Mouse (Mus musculus): ENCODE data around the gene Gm12166. TPM values are rescaled to one million over a fixed set of nuclear protein-coding genes. Genes with fewer than 3 reads are reported as not detected.

The Gm12166 gene
- polyA plus RNA-seq, 2 experiments from 2014 or later, result 14.3 to 43.4 TPM

DNA sequence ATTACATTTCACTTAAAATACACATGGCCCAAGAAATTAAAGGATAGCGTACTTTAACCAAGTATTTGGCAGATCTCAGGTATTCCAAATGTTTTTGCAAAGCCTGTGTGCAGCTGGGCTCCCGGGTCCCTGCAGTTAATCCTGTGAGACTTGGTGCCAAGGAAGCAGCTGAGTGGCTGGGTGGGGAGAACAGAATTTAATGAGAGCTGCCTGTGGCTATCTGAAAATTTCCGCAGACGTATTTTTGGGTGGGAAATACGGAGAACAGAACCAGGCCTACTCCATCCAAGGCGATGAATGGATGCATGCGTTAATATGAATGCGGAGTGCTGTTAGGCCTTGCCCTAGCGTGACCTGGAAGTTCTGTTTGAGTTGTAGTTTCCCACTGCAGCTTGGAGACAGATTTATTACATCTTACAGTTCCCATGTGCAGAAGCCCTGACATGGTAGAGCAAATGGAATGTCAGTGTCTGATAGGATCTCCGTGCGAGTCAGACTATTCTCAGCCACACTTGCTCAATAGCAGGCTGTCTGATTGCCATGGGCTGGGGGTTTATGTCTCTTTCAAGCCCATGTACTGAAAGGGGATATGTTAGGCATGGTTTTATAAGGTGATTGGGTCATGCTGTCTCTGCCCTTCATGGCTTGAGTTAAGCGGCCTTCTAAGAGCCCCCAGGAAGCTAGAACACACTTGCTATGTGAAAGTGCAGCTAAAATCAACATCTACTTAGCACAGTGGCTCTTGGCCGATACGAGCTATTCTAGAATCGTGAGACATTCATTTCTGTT, 21.1 kb upstream of the Gm12166 start:
- no peak for ATAC-seq

DNA sequence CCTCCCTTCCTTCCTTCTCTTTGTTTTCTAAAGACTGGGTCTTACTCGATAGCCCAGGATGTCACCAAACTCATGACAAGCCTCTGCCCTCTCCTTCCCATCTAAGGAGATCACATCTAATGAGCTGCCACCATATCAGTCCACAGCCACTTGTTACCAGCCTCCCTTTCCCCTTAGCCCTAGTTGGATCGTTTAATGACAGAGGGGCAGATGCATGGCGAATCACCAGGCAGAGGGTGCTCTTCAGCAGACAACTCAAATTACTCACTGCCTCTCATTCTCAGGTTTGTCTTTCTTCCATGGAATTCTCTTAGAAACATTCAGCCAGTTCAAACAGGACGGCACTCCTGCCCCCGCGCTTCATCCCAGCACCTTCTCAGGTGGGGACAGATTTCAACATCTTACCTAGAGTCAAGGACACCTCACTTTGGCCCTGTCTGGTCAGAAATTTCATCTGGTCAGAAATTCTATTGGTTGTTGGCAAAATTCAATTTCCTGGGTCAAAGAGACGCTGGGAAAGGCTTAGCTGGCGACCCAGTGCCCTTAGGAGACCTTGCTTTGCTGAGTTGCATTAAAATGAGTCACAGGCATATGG, 20.4 kb upstream of the Gm12166 start:
- ATAC-seq, result no peak

DNA sequence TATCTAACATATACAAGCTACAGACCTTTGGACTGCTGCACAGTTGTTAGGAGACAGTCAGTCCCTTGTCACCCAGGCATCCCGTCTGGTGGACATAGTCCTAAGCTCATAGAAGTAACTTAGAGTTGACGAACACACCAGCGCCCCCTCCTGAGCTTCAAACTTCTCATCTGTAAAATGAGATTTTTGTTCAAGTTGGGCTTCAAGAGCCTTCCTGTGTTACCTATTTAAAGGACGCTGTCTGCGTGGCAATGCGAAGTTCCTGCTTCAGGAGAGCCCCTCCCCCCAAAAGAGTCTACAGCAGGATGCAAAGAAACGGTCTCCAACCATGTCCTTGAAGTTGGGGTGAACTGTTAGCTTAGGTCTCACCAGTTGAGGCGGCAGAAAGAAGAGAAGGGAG, 18.7 kb upstream of the Gm12166 start:
- ATAC-seq, result peak; percentile 17

DNA sequence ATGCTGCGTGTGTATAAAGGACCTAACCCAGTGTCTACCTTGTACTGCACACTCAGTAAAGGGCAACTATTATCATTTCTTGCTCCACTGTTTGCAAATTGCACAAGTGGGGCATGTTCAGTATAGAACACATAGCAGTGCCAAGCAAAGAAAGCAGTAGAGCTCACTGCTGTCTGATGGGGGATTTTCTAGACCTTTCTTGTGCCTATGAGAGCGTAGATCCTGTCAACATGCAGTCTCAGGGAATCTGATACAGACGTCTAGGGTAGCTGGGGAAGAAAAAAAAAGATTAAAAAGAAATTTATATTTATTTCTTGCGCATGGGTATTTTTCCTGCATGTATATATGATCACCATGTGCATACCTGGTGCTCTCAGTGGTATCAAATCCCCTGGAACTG, 18.0 kb upstream of the Gm12166 start:
- ATAC-seq, result no peak

DNA sequence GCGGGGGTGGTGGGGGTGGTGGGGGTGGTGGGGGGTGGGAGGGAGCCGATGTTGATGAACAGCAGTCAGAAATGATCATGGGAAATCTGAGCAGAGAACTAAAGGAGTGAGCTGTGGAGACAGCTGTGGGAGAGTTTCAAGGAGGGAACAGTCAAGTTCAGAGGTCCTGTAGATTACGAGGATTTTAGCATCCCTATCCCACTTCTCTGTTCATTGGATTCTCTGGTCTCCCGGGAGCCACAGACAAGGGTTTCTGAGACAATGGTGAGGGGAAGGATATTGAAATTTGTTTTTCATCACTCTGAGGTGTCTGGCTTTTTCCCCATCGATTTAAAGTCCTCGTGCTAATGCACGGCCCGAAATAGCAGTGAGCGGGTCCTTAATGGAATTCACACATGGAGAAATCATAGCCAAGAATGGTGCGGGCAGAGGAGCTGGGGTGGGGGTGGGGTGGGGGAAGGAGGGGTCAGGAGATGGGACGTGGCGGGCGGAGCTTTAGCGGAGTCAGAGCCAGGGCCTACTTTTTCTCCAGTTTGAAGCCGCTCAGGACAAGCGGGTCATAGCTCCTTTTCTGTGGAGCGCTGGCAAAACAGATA, 17.4 kb upstream of the Gm12166 start:
- ATAC-seq, result no peak

DNA sequence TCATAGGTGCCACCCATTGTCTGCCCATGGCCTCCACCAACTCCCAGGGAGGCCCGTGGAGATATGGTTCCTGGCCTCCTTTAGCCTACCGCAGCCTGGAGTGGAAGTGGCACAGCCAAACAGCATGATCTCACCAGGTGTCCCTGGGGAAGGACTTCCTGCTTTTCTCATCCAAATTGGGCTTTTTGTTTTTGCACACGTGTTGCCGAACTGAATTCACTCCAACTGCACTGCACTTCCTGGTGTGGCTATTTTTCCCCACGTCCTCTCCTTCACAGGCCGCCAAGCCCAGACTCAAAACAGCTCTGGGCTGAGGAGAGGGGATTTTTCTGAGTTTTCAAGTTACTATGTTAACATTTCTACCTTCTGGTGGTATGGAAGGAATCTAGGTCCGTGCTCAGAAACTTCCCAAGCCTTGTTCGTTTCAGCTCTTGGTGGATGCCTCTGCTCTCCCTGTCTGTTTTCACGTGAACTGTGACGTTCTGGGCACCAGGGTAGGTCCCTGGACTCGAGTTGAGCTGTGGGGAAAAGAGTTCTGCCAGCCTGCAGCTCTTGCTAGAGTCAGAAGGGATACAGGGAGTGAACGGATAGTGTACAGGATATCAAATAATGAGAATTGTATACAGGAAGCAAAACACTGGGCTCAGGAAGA, 16.8 kb upstream of the Gm12166 start:
- peak; percentile 27 for ATAC-seq

DNA sequence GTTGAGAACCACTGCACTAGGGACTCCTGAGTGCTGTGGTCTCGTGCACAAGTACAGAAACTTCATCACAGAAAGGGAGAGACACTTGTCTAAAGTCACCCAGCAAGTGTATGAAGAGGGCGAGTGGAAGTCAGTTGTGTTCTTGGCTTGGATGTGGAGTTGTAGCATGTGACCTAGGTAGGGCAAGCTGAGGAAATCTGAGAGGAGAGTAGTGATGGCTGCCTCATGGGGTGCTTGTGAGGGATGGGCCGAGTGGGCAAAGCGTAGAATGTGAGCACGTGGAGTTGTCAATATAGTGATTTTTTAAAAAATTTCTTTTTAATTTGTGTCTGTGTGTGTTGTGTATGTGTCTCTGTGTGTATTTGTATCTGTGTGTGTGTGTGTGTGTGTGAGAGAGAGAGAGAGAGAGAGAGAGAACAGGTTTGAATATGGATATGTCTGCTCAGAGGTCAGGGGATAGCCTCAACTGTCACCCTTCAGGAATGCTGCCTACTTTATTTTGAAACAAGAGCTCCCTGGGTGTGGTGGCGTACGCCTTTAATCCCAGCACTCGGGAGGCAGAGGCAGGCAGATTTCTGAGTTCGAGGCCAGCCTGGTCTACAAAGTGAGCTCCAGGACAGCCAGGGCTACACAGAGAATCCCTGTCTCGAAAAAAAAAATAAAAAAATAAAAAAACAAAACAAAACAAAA, 15.4 kb upstream of the Gm12166 start:
- ATAC-seq, result no peak

DNA sequence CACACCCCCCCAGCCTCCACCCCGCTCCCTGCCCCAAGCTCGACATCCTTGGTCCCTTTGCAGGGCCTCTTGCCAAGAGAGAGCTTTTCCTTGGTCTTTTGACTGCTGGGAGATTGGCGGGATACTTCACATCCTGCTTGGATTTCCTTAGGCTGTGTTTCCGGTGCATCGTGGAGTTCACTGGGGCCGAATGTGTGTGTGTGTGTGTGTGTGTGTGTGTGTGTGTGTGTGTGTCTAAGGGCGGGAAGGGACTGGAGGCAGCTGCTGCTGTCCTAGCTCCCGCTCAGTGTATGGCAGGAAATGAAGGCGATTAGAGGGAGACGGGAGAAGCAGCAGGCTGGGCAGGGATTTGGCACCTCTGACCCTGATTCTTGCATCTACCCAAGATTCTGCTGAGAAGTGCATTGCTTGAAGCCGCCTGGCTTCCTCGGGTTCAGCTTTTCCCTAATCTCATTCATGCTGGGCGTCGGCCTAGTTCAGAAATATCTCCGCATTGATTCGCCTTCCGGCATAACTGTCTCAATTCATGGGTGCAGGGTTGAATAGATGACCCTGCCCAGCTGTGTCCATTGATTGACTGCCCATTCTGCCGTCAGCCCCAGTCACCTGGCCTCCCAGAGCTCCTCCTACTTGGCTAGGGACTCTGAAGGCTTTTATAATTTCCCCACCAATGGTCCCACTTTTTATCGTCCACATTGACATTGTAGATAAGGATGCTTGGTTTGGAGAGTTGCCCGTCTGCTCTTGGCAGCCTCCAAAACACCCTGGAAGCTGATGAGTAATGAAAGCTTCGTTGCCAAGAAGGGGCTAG, 13.3 kb upstream of the Gm12166 start:
- ATAC-seq, result no peak

DNA sequence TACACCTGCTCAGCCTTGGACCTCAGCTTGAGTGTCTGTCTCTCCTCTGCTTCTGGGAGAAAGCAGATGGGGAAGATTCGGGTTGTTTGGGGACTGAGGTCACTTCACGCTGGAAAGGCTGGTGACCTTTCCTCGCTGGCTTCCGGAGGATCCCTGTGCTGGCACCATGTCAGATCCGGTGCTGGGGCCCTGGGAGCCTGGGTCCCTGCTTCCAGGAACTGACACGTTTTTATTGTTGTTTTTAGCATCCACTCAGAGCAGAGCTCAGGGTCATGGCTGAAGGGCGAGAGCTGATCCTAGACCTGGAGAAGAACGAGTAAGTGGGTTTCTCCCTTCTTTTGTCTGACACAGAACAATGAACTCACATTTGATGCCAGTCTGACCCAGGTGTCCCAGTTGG, 12.6 kb upstream of the Gm12166 start:
- no peak for ATAC-seq

DNA sequence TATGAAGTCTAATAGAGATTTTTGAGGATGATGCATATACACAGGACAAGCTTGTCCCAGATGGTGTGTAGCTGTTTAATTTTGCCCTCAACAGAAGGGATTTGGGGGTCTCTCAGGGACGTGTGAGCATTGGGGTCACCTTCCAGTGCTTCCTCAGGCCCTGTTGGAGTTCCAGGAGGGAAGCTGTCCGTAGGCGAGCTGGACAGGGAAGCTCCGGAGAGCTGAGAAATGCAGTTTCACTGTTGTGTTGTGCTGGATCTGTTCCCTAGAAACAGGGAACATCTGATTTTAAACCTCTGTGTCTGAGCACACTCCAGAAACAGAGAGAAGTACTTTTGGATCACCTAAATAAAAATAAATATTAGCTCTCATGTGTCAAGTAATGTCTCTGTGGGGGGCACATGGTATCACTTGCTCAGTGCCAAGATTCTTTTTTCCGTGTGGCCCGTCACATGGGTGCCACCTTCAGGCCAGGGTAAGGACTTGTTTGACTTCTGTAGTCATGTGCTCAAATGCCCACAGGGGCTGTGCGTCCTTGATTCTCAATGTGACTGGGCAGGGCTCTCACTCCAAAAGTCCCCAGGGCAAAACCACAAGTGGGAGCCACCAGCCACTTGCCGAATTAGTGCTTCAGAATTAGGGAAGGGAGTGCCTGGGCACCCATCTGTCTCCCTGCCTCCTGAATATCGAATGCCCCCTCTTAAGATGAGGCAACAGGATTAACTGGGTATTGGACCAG, 11.0 kb upstream of the Gm12166 start:
- ATAC-seq, result peak; percentile 43

DNA sequence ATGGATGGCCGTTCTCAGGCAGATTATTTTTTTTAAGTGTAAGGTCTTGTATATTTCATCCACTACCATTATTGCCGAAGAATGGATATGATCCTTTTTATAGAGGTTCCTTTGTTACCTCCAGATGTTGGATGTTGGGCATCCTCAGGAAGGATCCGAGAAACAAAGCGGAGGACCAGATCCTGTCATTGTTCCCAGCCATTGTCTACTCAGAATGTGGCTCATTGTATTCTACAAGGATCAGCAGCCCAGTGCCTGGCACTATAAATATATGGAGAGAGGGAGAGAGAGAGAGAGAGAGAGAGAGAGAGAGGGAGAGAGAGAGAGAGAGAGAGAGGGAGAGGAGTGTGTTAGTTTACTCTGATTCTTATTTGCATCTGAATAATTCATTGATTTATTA, 10.4 kb upstream of the Gm12166 start:
- ATAC-seq, result no peak

DNA sequence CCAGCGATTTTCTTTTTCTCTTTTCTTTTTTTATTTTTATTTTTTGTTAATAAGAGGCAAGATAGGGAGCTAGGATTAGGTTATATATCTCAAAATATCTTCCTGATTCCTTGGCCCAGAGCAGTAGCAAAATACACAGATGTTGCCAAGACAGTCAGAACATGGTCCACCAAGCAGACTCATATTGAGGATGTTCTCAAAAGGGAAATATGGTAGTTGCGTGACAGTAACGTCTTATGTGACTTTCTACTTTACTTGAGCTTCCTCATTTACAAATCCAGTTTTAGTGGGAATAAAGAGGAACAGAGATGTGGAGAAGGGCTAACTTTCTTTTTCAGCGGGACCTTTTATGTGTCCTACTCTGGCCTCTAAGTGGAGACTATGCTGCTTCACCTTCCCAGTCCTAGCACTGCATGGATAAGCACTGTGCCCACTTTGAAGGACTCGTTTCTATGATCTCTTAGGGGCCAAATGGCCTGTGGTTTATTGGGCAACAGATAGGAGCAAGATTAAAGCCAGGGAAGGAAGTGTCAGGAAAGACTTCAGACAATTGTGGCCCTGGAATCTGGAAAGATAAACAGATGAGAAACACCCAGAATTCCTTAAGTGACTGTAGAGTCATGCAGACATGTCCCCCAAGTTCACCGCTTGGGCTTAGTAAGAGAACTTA, 9.8 kb upstream of the Gm12166 start:
- ATAC-seq, result no peak

DNA sequence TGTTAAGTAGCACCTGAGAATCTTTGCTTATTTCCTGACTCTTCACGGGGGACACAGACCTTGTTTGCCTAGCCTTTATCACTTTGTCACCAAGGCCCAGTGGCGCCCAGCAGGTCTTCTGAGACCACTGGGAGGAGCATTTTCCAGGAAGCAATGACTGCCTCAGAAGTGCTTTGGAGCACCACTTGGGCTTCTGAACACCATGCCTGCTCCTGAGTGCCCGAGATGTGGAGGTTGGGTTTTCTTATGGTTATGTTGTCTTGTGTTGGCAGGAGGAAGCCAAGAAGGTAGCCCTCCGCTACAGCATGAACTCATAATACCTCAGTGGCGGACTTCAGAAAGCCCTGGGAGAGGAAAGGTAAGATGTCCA, 8.5 kb upstream of the Gm12166 start:
- no peak for ATAC-seq

DNA sequence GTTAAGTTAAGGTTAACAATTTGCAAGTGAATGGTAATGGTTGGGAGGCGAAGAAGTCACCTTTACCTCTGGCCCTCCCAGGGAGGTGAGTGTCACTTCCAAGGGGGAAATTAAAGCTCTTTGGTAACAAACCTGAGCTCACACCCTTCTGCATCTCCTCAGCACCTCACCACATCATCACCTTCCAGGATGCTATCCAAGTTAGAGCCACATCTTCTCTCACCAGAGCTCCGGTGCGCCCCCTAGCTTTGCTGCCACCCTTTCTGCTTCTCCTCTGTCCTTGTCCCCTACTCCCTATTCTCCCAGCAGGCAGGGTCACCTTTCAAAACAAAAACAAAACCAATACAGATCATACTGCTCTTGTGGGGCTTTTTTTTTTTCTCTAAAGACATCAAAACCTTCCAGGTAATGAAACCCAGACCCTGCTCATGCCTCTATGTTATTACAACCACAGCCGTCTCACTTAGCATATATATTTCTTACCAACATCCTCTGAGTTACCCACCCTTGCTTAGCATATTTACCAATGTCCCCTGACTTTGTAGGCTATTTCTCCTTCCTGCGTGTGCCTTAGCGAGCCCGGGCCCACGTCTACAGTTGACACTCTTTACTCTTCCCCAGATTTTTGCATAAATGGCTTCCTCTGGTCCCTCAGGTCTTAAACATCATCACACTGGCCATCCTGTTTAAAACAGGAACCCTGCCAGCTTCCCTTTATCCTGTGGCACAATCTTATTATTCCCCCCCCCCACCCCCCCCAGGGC, 7.9 kb upstream of the Gm12166 start:
- peak; percentile 25 for ATAC-seq

DNA sequence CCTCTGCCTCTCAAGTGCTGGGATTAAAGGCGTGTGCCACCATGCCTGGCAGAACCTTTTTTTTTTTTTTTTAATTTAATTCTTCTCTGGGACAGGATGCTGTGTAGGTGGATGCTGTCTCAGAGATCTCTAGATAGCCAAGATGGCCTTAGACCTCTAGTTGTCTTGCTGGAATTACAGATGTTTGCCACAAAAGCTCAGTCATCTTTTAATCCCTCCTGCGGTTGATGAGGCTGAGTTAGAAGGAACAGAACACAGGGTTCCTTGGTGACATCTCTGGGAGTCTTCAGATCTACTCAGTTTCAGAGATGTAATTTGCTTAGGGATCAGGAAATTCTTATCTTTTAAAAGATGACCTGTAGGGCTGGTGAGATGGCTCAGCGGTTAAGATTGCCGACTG, 6.8 kb upstream of the Gm12166 start:
- peak; percentile 24 for ATAC-seq

DNA sequence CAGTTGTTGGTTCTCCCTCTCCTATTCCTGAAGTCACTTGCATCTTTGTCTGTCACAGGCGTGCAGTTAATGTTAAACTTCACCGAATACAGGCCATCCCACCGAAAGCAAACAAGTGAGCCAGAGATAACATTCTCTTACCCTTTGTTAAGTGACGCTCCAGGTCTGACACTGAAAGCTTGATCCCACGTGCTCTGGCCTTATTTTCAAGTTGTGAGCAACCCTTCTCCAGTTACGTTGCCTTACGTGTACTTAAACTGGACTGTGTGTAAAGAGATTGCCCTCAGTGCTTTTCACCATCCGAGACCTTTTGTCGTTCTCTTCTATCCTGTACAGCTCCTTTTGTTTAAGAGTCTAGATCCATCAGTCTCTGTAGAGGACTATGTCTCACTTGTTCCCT, 5.9 kb upstream of the Gm12166 start:
- ATAC-seq, result no peak

DNA sequence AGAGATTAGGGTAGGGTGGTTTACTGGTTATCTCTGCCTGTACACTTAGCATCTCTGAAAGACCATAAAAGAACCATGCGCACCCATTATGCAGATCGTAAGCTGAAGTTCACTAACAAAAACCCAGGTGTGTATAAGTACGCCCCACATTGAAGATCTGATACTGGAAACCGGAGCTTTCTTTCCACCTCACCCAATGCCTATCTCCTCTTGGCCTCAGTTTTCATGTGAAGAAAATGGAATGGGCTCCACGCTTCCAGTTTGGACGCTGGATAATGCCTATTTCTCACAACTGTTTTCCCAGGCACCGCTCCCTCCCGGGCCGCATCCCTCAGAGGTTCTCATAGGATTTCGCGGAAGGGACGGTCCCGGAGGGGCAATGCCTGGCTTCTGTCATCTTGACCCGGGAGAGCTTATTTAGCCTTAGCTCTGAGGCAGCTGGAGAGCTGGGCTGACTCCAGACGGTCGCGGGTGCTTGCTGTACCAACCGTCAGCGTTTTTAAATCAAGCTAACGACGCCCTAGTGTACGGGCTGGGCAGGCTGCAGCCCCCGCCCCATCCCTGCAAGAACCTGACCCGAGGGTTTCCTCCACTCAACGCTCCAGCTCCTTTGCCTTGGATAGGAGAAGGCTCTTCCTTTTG, 4.8 kb upstream of the Gm12166 start:
- peak; percentile 28 for ATAC-seq

DNA sequence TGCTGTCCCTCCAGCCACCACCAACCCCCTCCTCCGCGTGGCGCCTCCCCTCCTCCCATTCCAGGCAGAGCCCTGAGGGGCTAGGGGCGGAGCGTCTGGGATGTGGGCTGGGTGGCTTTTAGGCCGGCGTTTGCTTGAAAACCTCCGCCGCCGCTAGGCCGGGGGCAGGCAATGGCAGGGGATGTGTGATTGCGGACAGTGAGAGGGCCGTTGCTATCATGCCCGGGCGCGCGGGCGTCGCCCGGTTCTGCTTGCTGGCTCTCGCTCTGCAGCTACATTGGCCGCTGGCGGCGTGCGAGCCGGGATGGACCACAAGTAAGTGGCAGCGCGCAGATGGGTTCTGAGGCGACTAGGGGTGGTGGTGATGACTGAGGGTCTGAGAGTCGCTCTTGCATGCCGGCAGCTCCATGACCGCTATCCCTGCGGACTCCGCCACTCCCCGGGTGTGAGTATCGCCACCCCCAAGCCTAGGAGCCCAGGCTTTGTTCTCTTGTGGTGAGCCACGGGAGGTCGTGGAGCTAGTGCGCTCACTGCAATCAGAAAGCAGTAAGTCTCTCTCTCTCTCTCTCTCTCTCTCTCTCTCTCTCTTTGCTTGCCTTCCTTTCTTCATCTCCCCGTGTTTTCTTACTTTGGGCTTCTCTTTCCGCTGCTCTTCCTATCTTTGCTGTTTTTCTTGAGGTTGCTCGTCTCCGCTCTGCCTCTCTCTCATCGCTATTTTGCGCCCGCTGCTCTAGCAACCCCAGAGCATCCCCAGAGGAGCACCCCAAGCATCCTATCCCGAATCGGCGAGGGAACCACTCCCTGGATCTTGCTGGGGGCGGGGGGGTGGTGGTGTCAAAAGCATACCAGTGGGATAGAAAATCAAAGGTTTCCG, 4.0 kb upstream of the Gm12166 start, which contains the start of gene Adam19:
Adam19 (plus strand) TSS at position 97 of the 874 bp plus-strand sequence.
- ATAC-seq, result peak; percentile 30

Measured in CD4-positive, CD25-positive, alpha-beta regulatory T cell, adult 4 months (primary cell).